Mouse (Mus musculus): Measurements from ENCODE around the gene Tanc2. TPM values are rescaled to one million over a fixed set of nuclear protein-coding genes. Genes with fewer than 3 reads are reported as not detected.
A peak's percentile ranks its signal among the peaks of the same experiment; 100 is the strongest.

Gene Tanc2
- polyA plus RNA-seq, 1 experiment from 2014 or later: 46.7 TPM

- Histone ChIP-seq H3K27ac (replicated peaks) (no peak overlapping the region), H3K9me3 (replicated peaks) (no peaks in the 10 kb centered on the region), H3K4me3 (replicated peaks) (no peak overlapping the region), H3K27me3 (replicated peaks) (no peaks in the 10 kb centered on the region), H3K9ac (replicated peaks) (no peak overlapping the region), H3K4me1 (no peaks in the 10 kb centered on the region), H3K4me2 (no peak overlapping the region), H3K36me3 (peaks cover 18% of the 10 kb centered on the region; the same call in 1 of the 2 replicates)
- WGBS: 91% methylated on average over 1 of the region's 1 CpGs
- ATAC-seq (ENCODE audit: low FRiP score): no peak
These were observed 256.1 kb downstream of the Tanc2 start for GRCm38 (mm10) chr11:105845901-105846300.

DNA sequence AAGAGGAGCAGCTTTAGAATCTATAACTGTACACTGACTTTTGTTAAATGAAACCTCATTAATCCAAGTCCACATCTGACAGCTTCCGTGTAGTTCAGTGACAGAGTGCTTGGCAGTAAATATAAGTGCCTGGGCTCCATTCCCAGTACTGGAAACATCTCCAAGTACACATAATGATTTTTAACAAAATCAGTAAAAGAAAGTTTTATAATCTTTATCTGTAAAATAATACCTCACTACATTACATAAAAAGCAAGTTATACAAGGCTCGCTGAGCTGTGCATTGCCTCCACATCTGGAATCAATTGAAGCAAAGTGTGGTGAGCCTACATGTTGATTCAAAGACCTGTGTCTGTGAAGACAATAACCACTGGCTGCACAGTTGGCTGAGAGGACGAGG is 265.7 kb downstream of the Tanc2 start:
- no peak for ATAC-seq (ENCODE audit: low FRiP score)
- peaks cover 17% of the 10 kb centered on the region for H3K36me3 ChIP-seq
- H3K27ac ChIP-seq (replicated peaks): no peak overlapping the region
- no peak overlapping the region for H3K4me3 ChIP-seq (replicated peaks)
- WGBS: 59% methylated on average over 3 of the region's 3 CpGs
- no peak overlapping the region for H3K4me2 ChIP-seq
- no peak overlapping the region for H3K9ac ChIP-seq (replicated peaks)
- H3K4me1 ChIP-seq: no peaks in the 10 kb centered on the region
- no peaks in the 10 kb centered on the region for H3K27me3 ChIP-seq (replicated peaks)
- no peaks in the 10 kb centered on the region for H3K9me3 ChIP-seq (replicated peaks)

DNA sequence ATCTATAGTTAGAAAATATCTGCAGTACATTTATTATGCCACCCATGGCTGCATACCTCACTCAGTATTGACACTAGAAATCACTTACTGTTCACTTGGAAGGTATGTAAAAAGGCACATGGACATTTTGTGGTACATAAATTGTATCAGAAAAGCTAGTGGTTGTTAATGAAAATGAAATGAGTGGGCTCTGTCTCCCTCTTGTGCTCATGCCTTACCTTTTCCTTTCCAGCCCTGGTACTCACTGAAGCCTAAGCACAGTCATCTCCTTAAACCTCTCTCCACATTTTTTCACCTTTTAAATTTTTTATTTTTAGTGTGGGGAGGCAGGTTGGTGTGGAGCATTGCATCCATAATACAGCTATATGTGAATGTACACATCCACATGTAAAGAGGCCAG is 268.3 kb downstream of the Tanc2 start:
- ATAC-seq (ENCODE audit: low FRiP score): no peak
- Histone ChIP-seq H3K9ac (replicated peaks) (no peak overlapping the region), H3K4me1 (no peaks in the 10 kb centered on the region), H3K27ac (replicated peaks) (no peak overlapping the region), H3K36me3 (peaks cover 17% of the 10 kb centered on the region), H3K9me3 (replicated peaks) (no peaks in the 10 kb centered on the region), H3K27me3 (replicated peaks) (no peaks in the 10 kb centered on the region), H3K4me2 (no peak overlapping the region), H3K4me3 (replicated peaks) (no peak overlapping the region)

DNA sequence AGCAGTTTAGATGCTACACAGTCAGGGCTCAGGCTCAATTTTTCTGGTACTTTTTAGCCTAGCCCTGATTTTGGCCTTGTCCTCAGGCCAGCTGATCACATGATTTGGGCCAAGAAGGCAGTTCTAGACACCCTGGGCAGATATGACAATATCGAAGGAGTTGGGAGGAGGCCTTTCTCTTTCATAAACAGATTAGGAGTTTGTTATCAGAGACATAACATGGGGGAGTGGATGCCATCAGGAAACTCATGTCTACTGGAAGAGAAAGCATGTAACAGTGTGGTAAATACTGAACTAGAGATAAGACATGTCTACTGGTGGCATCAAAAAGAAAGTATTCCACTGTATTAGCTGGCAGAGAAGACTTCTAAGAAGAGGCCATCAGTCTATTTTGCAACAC is 295.8 kb downstream of the Tanc2 start:
- Histone ChIP-seq H3K9ac (replicated peaks) (no peak overlapping the region), H3K27me3 (replicated peaks) (no peaks in the 10 kb centered on the region), H3K27ac (replicated peaks) (no peak overlapping the region), H3K4me3 (replicated peaks) (no peak overlapping the region), H3K4me2 (no peak overlapping the region), H3K36me3 (peaks cover 19% of the 10 kb centered on the region), H3K9me3 (replicated peaks) (no peaks in the 10 kb centered on the region), H3K4me1 (no peaks in the 10 kb centered on the region; the same call in 1 of the 2 replicates)
- WGBS: 98% methylated on average over 1 of the region's 1 CpGs
- ATAC-seq (ENCODE audit: low FRiP score): no peak

DNA sequence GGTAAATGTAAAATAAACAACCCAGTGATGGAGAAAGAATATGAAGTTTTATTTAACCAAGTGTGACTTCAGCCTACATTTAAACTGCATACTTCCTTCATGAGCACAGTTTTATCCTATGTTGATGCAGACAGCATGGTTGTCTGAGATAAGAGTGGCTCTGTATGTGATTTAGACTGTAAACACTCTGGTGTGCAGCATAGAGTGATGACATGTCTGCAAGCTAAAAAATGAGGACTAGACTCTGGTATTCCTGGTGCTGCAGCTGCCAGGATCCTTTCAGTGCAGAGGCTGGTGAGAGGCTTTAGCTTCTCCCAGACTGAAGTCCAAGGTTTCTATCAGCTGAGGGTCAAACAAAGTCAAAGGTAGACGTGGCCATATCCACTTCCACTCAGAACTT is 297.5 kb downstream of the Tanc2 start:
- Histone ChIP-seq H3K9me3 (replicated peaks) (no peaks in the 10 kb centered on the region), H3K27ac (replicated peaks) (no peak overlapping the region), H3K27me3 (replicated peaks) (no peaks in the 10 kb centered on the region), H3K4me2 (no peak overlapping the region), H3K9ac (replicated peaks) (no peak overlapping the region), H3K4me1 (no peaks in the 10 kb centered on the region), H3K4me3 (replicated peaks) (no peak overlapping the region), H3K36me3 (peaks cover 21% of the 10 kb centered on the region)
- no peak for ATAC-seq (ENCODE audit: low FRiP score)
- 75% methylated on average over 1 of the region's 1 CpGs for WGBS

DNA sequence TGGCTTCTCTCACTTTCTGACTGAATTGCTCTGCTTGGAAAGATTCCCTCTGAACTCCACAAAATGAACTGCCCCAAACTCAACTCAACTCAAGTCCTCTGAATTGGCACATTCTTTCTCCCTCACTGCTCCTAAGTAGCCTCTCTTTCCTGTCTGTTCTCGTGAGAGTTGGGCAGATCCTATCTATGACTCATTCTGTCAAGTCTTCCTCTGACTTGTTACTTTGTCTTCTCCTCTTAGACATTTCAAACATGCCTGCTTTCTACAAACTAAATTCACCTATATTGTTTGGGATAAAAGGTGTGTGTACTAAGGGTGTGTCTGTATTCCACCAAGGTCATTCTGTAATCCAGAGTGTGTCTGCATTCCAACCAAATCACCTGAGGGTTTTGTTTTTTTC is 309.4 kb downstream of the Tanc2 start:
- Histone ChIP-seq H3K4me1 (no peaks in the 10 kb centered on the region), H3K36me3 (peaks cover 60% of the 10 kb centered on the region), H3K27me3 (replicated peaks) (no peaks in the 10 kb centered on the region), H3K27ac (replicated peaks) (no peak overlapping the region), H3K9me3 (replicated peaks) (no peaks in the 10 kb centered on the region), H3K9ac (replicated peaks) (no peak overlapping the region), H3K4me2 (no peak overlapping the region), H3K4me3 (replicated peaks) (no peak overlapping the region)
- no peak for ATAC-seq (ENCODE audit: low FRiP score)
- WGBS: 56% methylated on average over 1 of the region's 1 CpGs

DNA sequence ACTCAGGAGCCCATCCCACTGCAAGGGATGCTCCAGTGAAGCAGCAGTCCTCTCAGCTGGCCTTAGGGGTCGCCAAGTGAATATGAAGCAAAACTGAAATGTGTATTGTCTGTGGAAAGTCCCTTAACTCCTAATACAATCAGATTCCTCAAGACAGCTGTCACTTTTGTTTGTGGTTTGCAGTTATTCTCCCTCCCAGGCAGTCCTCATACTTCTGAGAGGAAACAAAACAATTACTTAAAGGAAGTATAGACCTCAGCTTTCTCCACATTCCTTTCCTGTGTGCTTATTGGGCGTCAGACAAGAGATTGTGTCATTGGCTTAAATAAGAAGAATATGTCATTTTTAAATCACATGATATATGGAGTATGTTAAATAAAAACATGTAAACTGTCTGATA is 311.7 kb downstream of the Tanc2 start:
- H3K9me3 ChIP-seq (replicated peaks): no peaks in the 10 kb centered on the region
- no peaks in the 10 kb centered on the region for H3K27me3 ChIP-seq (replicated peaks)
- no peak for ATAC-seq (ENCODE audit: low FRiP score)
- H3K36me3 ChIP-seq: peaks cover 56% of the 10 kb centered on the region
- no peak overlapping the region for H3K4me2 ChIP-seq
- H3K9ac ChIP-seq (replicated peaks): no peak overlapping the region
- no peaks in the 10 kb centered on the region for H3K4me1 ChIP-seq
- H3K27ac ChIP-seq (replicated peaks): no peak overlapping the region
- no peak overlapping the region for H3K4me3 ChIP-seq (replicated peaks)
- WGBS: 86% methylated on average over 2 of the region's 2 CpGs

DNA sequence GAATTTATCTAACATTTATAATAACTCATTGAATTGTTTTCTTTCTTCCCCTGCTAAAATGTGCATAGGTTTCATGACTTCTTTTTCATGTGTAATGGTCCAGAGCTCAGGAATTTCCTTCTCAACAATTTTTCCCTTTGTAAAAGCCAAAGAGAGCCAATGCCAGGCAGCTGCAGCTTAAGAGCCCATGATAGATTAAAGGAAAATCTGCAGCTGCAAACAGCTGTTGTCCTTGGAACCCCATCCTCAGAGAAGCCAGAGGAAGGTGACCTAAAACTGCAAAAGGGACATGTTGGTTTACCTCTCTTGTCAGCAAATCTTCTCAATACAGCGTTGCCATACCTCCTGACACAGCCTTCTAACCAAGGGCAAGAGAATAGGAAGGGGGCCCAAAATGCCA is 313.2 kb downstream of the Tanc2 start:
- no peaks in the 10 kb centered on the region for H3K4me1 ChIP-seq
- H3K9ac ChIP-seq (replicated peaks): no peak overlapping the region
- no peaks in the 10 kb centered on the region for H3K27me3 ChIP-seq (replicated peaks)
- H3K9me3 ChIP-seq (replicated peaks): no peaks in the 10 kb centered on the region
- H3K27ac ChIP-seq (replicated peaks): no peak overlapping the region
- H3K4me3 ChIP-seq (replicated peaks): no peak overlapping the region
- peaks cover 49% of the 10 kb centered on the region for H3K36me3 ChIP-seq
- H3K4me2 ChIP-seq: no peak overlapping the region
- ATAC-seq (ENCODE audit: low FRiP score): no peak
- WGBS: 76% methylated on average over 1 of the region's 1 CpGs

GRCm38 (mm10) chr11:105905529-105906213 is 315.9 kb downstream of the Tanc2 start:
- Histone ChIP-seq H3K36me3 (peaks cover 48% of the 10 kb centered on the region), H3K27ac (replicated peaks) (no peak overlapping the region), H3K4me1 (no peaks in the 10 kb centered on the region), H3K27me3 (replicated peaks) (no peaks in the 10 kb centered on the region), H3K4me3 (replicated peaks) (no peak overlapping the region), H3K4me2 (no peak overlapping the region), H3K9me3 (replicated peaks) (no peaks in the 10 kb centered on the region), H3K9ac (replicated peaks) (no peak overlapping the region)
- ATAC-seq (ENCODE audit: low FRiP score): no peak
- 80% methylated on average over 4 of the region's 4 CpGs for WGBS

DNA sequence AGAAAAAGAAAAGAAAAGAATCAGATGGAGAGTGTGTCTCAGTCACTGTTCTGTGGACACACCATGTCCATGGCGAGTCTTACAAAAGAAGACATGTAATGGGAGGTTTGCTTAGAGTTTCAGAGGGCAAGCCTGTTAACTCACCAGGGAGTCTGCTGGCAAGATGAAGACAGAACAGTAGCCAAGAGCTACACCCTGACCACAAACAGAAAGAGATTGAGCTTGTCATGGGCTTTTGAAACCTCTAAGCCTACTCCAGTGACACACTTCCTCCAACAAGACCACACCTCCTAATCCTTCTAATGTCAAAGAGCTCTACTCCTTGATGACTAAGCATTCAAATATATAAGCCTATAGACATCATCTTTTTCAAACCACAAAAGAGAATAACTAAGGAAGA is 317.6 kb downstream of the Tanc2 start:
- no peaks in the 10 kb centered on the region for H3K4me1 ChIP-seq
- H3K9me3 ChIP-seq (replicated peaks): no peaks in the 10 kb centered on the region
- no peak overlapping the region for H3K9ac ChIP-seq (replicated peaks)
- no peak overlapping the region for H3K27ac ChIP-seq (replicated peaks)
- H3K36me3 ChIP-seq: peaks cover 43% of the 10 kb centered on the region
- H3K27me3 ChIP-seq (replicated peaks): no peaks in the 10 kb centered on the region
- H3K4me2 ChIP-seq: no peak overlapping the region
- WGBS: 64% methylated on average over 1 of the region's 1 CpGs
- no peak for ATAC-seq (ENCODE audit: low FRiP score)
- no peak overlapping the region for H3K4me3 ChIP-seq (replicated peaks)

DNA sequence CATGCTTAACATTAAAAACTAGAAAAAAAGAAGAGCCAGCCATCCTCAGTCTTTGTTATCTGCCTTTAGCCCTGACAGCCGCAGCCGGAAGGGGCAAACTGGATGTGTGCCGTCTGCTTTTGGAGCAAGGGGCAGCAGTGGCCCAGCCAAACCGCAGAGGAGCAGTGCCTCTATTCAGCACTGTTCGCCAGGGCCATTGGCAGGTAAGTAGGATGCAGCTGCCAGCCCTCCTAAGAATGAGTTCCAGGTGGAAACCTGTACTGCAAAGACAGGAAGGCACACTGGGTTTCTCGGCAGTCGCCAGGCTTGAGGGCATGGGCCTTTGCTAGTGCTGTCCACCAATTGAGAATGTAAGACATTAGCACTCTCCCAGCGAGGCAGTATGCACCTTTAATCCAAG is 319.1 kb downstream of the Tanc2 start:
- Histone ChIP-seq H3K4me3 (replicated peaks) (no peak overlapping the region), H3K9me3 (replicated peaks) (no peaks in the 10 kb centered on the region), H3K4me2 (no peak overlapping the region), H3K9ac (replicated peaks) (no peak overlapping the region), H3K36me3 (peaks cover 41% of the 10 kb centered on the region), H3K27ac (replicated peaks) (no peak overlapping the region), H3K4me1 (no peaks in the 10 kb centered on the region), H3K27me3 (replicated peaks) (no peaks in the 10 kb centered on the region)
- 82% methylated on average over 8 of the region's 8 CpGs for WGBS
- ATAC-seq (ENCODE audit: low FRiP score): no peak

GRCm38 (mm10) chr11:105909617-105910016 is 319.8 kb downstream of the Tanc2 start:
- no peak overlapping the region for H3K4me2 ChIP-seq
- H3K4me3 ChIP-seq (replicated peaks): no peak overlapping the region
- H3K27me3 ChIP-seq (replicated peaks): no peaks in the 10 kb centered on the region
- H3K36me3 ChIP-seq: peaks cover 41% of the 10 kb centered on the region
- no peak overlapping the region for H3K27ac ChIP-seq (replicated peaks)
- H3K9me3 ChIP-seq (replicated peaks): no peaks in the 10 kb centered on the region
- no peaks in the 10 kb centered on the region for H3K4me1 ChIP-seq
- no peak for ATAC-seq (ENCODE audit: low FRiP score)
- WGBS: 18% methylated on average over 2 of the region's 2 CpGs
- no peak overlapping the region for H3K9ac ChIP-seq (replicated peaks)

- H3K9ac ChIP-seq (replicated peaks): no peak overlapping the region
- H3K27ac ChIP-seq (replicated peaks): peak overlapping the region; percentile 58
- H3K4me3 ChIP-seq (replicated peaks): no peak overlapping the region
- no peak overlapping the region for H3K4me2 ChIP-seq
- H3K27me3 ChIP-seq (replicated peaks): no peaks in the 10 kb centered on the region
- no peaks in the 10 kb centered on the region for H3K4me1 ChIP-seq
- peaks cover 47% of the 10 kb centered on the region for H3K36me3 ChIP-seq
- no peaks in the 10 kb centered on the region for H3K9me3 ChIP-seq (replicated peaks)
- no peak for ATAC-seq (ENCODE audit: low FRiP score)
These were observed 321.4 kb downstream of the Tanc2 start for GRCm38 (mm10) chr11:105911149-105911548.

All from neural tube, embryonic 15.5 days (tissue).